Mouse (Mus musculus) brain, embryonic 18.5 days (tissue): ENCODE measurements around the gene Kdm2a.

Experiments
- DNase-seq: peaks from one replicate; pipeline ENCODE4 v3.0.0-alpha.2; 2012; ENCODE audit warnings: low read depth, low spot score

Kdm2a gene

DNA sequence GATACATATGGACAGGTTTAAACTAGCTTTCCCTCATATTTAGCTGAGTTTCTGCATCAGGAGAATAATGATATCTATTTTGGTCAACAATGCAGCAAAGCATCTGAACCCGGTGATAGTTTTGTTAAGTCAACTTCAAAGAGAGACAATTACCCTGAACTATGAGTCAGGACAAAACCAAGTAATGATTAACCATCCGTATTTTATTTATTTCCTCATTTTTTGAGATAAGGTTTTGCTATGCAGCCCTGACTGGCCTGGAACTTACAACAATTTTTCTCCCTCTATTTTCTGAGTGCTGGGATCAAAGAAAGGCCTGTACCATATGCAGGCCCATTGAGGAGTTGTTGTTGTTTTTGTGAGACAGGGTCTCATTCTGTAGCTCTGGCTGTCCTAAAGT is 67.5 kb downstream of the Kdm2a start:
- DNase-seq, result no peak

DNA sequence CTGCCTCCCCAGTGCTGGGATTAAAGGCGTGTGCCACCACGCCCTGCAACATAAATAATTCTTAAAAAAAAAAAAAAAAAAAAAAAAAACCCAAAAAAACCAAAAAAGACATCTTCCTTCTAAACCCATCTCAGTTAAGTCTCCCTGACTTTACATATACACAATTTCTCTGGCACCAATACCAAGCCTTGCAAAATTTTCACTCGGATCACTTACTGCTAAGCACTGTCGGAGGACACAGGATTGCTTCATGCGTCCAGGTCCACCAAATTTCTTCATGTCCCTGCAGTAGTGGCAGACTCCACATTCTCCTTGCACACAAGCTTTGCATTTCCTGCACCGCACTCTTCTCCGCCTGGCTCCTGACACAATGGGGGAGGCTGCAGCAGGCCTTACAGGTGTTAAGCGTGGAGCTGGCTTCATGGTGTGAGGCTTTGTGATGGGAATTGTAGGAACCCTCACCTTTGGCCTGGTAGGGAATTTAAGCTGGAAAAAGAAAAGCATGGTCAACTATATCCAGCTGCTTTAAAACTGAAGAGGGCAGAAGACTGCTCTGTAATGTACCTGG is 69.3 kb downstream of the Kdm2a start:
- DNase-seq, result no peak

DNA sequence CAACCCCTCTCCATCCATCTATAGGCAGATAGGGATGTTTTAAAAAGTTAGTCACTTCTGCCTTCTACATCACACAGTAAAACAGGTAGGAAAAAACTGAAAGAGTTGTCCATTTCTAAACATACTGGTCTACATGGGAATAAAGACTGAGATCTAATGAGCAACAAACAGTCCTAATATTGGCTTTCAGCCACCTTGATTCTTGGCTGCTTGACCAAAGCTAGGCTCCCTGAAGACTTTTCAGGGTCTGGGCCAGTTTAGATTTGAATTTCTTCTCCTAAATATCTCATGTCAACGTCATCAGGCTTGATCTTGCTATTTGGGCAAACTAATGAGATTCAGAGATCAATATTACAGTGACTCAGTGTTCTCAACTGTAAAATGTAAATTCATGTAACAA is 71.2 kb downstream of the Kdm2a start:
- no peak for DNase-seq

DNA sequence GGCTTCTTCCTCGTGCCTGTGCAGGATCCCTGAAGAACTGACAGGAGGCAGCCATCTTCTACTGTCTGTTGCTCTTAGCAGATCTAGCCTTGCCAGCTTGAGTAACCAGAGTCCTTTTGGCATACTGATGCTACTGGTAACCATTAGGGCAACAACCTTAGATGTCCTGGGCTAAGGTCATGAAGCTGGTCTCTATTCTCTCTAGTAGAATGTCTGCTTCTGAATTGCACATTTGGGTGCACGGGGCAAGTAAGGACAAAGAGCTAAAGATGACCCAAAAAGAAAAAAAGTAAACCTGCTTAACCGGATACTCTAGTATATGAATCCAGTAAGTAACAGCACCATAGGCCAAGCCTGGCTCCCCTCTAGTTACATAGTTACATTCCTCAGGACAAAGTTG is 72.0 kb downstream of the Kdm2a start:
- DNase-seq, result no peak

DNA sequence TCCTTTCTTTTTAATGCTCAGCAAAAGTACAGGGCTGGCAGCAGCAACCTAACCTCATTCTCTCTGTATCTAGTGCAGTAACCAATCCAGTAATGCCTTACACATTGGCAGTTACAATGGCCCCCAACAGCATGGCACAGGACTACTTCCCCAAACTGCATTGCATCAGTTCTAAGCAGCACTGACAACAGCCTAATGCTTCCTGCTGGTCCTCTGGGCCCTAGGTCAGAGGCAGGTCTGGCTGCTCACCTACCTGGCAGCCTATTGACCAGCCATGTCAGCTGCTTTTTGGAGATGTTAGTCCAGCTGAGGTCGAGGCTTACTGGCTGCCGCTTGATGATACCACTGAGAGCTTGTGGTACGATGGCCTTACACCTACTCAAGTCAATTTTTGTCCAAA is 76.0 kb downstream of the Kdm2a start:
- DNase-seq, result no peak

DNA sequence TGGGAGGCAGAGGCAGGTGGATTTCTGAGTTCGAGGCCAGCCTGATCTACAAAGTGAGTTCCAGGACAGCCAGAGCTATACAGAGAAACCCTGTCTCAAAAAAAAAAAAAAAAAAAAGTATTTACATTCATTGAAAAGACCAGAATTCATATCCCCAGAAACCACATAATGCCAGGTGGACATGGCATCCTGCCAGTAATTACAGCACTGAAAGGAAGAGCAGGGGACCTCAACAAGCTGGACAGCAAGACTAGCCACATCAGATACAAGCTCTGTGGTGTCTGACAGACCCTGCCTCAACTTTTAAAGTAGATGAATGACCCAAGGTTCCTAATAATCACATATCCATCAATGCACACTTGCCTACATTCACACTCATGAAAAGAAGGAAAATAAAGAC is 76.5 kb downstream of the Kdm2a start:
- no peak for DNase-seq

DNA sequence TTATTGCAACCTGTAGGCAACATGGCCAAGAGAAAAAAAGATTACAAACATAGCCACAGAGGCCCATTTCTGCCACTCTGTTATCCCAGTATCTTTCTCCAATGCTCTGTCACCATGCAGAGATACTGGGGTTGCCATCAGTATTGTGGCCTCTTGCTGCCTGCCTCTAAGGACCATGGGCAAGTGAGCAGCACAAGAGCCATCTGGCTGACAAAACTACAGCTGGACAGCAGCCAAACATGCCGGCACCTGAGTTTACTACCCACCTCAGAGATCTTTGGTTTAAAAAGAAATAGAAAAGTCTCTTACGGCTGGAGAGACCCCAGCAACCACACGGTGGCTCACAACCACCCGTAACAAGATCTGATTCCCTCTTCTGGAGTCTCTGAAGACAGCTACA is 78.8 kb downstream of the Kdm2a start:
- no peak for DNase-seq

DNA sequence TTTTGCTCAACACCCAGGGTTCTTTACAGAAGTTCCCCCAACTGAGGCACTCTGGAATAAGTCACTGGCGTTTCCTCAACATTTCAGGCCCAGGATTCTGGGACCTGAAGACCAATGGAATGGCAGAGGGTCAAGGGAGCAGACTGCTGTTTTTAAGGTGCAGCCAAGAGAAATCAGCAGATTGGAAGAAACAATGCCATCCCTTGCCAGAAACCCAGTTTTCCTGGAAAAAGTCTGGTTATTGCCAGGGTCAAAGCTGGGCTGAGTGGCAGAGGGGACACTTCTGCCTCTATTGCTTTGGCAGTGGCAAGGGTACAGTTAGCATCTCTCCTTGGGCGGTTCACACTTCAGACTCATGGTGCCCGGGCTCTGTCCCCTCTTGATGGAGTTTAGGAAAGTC is 80.9 kb downstream of the Kdm2a start:
- no peak for DNase-seq

DNA sequence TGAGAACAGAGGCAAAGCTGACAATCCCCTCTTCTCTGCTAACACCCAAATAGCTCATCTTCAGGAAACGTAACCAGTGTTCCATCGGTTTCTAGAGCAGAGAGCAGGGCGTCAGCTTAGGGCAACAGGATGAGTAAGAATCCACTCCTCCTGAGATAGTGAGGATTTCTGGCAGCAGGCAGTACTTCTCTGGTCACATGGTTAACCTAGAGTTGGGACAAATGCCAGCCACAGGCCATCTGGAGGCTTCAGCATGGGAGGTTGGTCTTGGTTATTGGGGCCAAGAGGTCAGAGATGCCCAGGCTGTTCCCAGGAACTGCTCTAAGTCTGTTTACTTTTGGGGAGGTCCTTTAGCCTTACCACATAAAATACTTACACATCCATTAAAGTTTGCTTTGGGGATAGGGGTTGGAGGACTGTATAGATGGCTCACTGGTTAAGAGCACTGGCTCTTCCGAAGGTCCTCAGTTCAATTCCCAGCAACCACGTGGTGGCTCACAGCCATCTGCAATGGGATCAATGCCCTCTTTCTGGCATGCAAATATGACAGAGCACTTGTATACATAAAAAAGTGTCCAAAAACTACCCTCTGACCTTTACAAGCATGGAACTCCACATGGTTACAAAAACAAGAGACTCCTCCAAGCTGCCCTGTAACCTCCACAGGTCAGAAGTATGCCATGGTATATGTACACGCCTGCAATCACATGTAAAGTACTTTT is 82.7 kb downstream of the Kdm2a start:
- DNase-seq, result no peak

DNA sequence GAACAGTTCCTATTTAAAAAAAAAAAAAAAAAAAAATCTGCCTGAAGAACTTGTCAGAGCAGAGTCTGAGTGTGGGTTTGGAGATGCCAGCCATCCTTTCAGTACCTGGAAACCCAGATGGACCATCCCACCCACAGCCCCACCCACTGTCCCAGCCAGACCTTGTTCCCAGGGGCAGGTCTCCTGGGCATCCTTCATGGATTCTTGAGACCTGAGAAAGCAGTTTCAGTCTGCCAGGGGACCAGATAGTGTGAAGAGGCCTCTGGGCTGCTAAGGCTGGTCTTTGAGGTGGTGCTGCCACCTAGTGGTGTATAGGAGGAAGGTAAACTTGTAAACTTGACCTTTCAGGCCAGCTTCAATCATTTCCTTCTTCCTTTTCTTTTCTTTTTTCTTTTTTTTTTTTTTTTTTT is 88.3 kb downstream of the Kdm2a start:
- no peak for DNase-seq

DNA sequence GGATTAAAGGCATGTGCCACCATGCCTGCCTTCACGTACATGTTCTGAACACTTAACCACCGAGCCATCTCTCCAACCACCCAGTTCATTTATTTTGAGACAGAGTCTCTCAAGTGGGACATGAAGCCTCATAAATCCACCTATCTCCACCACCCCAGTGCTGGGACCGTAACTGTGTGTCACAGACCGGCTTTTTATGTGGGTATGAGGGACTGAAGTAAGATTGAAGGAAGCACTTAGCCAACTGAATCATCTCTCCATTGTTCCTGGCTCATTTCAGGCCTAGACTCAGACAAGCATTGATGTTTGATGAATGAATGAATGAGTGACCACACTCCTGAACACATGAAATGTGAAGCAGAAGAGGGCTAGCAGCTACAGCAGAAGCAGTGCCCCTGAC is 88.8 kb downstream of the Kdm2a start:
- no peak for DNase-seq

DNA sequence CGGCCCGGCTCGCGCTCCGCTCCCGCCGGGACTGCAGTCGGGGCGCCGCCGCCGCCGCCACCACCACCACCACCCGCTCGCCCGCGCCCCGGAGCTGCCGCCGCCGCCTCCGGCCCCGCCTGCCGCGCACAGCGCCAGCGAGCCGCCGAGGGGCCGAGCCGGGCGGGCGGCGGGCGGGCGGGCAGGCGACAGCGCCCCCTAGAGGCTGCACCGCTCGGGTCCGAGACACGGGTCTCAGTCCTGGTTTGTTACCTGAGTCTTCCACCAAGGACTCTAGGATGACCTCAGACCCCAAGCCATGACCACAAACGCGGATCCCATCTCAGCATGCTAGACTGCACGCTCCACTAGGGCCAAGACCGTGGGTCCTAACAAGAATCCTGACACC is 91.9 kb downstream of the Kdm2a start, which contains the start of gene Grk2:
TSS of gene Grk2 (minus strand) at position 33 of the 388 bp plus-strand sequence.
- DNase-seq, result no peak

DNA sequence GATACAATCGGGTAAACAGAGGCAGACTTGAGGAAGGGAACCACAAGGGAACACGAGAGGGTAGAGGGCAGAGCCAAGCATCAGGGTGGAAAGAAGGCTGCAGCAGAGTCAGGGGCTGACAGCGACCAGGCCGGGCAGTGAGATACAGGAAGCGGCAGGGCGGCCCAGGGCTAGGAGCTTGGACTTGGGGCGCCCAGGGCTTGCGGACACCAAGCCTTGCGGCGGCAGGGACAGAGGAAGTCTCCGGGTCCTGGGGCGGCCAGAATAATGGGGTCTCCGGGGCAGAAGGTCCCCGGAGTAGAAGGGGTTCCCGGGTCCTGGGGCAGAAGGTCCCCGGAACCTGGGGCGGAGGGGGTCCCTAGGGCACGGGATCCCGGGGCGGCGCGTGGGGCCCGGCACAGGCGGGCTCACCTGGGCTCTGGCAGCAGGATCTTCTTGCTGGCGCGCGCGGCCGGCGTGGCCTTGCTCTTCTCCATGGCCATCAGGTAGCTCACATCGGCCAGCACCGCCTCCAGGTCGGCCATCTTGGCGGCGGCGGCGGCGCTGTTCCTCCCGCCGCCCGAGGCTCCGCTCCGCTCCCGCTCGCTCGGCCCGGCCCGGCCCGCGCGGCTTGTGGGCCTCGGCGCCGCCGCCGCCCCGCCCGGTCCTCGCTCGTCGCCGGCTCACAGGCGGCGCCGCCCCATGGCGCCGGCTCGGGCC is 92.4 kb downstream of the Kdm2a start:
- no peak for DNase-seq

DNA sequence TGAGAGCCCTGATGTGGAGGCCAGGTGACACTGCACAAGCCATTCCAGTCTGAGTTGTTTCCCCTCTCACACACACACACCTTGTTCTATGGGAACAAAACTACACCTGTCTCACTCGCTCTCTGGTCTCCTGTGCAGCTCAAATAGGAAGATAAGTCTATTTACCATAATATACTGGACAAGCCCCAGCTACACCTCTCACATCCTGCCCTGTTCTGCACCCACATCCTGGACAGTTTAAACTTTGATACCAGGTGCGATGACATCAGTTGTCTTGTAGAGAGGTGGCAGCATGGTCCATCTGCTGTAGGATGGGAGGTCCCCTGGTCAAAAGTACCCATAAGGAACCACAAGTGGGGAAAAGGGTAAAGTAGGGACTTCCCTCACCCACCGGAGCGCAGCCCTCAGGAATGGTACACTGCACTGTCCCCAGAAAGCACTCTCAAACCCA is 93.2 kb downstream of the Kdm2a start:
- no peak for DNase-seq

DNA sequence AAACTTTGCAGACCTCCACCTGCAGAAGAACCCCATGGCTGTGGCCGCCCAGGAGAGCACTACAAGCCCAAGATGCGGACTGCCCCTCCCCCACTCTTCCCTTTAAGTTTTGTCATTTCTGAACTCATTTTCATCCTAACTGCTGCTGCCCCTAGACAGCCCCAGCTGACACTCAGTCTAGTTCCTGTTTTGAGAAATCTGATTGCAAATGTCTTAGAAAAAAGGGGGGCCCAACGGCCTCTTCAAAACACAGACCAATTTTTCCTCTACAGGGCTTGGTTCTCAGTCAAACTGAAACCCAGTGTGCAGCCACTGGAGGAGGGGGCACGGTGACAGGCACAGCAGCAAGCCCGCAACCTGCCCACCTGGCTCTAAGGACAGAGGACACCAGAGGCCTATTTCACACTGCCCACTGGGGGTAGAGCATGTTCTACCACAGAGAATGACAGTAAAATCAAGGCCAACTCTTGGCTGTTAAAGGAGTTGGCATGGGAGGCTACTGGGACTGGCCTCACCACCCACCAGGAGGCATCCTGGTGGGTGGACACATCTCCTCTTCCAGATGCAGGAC is 93.7 kb downstream of the Kdm2a start:
- DNase-seq, result no peak

DNA sequence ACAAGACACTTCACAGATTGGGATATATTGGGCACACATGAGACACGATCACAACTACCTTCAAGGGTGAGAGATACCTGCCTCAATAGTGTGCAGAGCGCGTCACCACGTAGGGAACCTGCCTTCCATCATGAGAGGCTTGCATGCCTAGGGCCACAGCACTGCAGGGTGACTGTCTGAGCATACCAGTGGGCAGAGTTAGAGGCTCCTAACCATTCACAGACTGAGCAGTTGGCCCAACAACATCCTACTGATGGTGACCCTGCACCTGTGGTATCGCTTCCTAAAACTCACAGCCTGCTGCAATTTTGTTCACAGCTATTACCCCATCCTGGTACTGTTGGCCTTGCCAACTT is 94.5 kb downstream of the Kdm2a start:
- no peak for DNase-seq

DNA sequence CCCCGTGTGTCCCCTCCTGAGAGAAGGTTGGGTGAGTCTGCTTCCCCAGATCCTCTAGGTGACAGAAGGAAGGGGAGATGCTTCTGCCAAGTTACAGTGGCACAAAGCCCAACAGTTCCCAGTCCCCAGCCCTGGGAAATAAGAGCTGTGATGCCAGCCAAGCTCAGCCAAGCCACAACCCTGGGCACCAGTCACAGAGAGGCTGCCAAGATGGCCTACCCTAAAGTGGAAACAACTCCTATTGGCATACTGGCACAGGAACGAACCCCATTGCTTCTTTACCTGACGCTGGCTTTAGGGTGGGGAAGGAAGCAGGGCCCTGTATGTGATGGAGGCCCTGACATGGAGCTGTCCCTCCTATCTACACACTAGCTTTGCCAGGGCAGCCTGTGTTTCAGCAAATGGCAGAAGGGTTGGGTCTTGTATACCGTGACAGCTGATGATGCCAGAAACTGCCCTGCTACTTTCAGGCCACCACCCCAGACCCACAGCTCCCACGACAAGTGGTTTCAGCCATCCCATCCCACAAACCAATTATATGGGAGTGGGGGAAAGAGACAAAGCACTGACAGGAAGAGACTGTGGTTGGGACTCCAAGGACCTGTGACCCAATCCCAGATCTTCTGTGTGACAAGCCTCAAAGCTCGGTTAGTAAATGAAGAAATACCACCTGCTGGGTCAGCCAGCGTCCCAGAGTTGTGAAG is 95.0 kb downstream of the Kdm2a start:
- DNase-seq, result no peak

DNA sequence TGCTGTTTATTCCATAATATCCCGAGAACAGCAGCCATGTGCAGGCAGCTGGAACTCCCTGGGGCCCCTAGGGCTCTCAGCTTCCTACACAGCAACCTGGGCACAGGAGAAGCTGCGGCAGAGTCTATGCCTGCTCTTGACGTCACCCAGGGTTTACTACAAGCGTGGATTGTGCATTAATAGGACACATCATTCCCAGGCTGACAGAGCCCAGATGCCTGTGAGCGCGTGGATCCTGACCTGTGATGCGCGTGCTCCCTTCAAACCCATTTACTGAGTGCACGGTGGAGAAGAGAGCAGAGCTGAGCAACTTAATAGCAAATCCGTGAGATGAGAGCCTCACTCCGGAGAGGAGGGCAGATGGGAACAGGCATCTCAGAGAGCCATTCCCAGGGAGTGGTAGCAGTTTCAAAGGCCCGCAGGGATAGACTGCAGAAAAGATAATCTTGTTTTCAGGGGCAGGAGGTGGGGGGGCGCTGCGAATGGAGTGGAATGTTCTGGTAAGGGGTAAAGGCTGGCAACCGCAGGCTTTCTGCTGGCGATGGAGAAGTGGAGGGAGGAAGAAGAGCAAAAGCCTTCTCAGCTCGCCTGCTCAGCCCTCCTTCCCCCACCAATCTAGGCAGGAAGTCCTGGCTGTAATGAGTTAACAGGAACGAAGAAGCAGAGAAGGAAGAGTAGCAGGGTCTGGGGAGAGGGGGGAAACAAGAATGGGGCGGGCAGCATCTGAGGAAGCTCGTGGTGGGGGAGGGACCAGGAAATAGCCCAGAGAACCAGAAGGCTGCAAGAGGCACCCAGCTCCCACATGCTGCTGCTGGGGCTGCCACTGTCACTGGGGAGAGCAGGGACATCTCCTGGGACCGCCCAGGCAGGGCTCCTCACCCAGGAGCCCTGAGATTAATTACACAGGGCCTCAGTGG is 96.1 kb downstream of the Kdm2a start:
- DNase-seq, result no peak

DNA sequence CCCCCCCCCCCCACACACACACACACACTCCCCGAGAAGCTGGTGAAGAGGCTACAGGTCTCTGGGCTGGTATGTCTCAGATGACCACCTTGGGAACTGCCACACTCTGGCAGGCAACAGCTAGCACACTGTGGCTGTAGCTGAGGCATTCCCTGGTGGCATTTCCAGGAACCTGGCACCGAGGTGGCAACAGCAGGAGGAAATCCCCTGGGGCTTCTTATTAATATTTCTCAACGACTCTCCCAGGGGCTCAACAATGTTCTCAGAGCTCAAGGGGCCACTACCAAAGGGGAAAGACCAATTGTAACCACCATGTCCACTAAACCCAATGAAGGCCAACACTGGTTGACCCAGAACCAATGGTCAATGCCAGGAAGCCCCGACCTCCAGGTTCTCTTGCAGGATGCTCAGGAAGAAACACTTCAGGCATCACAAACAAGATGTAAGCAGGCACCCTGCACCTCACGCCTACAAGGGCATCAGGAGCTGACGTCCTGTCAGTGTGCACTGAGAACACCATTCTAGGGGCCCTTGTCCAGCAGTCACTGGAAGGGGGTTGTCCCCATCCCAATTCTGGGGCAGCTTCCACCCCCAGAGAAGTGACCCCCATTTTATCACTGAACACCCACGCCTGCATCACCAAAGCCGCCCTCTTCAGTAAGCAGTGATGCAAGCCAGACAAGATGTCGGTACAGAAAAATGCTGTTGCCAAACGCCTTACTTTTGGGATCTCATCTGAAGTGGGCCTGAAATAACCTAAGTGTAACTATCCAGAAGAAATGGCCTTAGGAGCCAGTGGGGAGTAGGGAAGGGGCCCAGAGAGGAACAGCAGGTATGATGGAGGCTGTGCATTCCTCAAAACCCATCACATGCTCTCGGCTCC is 97.0 kb downstream of the Kdm2a start:
- no peak for DNase-seq

DNA sequence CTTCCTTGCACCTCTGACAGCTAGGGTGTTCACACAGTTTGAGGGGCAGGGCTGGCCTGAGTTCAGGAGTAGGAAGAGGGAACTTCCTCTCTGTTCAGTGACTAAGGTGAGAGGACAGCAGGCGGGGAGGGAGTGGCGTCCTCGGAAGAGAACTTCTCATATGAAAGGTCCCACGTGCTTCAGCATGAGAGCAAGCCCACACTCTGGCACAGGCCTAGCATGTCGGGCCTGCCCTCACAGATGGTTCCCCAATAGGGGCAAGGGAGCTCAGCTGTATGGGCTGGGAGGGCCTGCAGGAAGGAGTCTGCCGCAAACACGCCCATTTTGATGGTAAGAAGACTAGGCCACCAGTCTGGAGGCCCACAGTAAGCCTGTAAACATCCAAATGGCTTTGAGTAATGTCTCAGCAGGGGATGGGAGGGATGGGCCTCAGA is 97.8 kb downstream of the Kdm2a start:
- no peak for DNase-seq
